Mouse (Mus musculus): ENCODE measurements at regions not wholly inside any gene's neighbourhood (a gene's known extent, or its start where the extent isn't known, plus 50 kb on each side); places are given as distances from the start of the nearest gene placed in this dataset.

DNA sequence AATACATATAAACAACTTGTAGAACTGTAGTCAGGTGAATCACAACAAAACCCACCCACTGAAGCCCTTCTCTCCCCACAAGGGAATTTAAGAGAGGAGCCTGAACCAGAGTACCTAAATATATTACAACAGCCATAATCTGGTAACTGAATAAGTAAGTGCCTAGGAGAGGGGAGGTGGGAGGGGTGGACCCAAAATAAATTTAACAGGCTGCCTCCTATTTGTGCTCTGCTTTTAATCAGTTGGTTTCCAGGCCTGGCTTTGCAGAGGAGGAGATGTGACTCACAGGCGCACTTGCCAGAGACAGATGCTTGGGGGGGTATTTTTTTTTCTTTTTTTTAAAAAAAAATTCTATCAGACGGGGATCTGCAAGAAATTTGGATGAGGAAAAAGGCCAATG lies 142.9 kb downstream of the Mat2b start:
- TF ChIP-seq CTCF (IDR thresholded peaks at IDR 0.05; ENCODE audit: borderline replicate concordance, insufficient read depth, low read depth, low read length): no peak
- no peak for TF ChIP-seq POLR2A (IDR thresholded peaks at IDR 0.05; ENCODE audit: borderline replicate concordance, insufficient read depth, low read length)
